Mouse (Mus musculus) forebrain, postnatal 0 days (tissue): ENCODE results near the gene Myl12a. TPM values are rescaled to one million over a fixed set of nuclear protein-coding genes. Genes with fewer than 3 reads are reported as not detected.
A peak's percentile ranks its signal among the peaks of the same experiment; 100 is the strongest.
"Not testable (repeated sequence)": the region's sequence is repeated elsewhere in the genome, so short reads cannot be mapped to it uniquely, and the experiment has no call there.

Experiments used
- ATAC-seq: fragments of 200-750 bp; cut with Nextera tagmentation; 2 replicates; pipeline ENCODE4 v1.8.0; 2017; ENCODE audit warnings: mild to moderate bottlenecking, moderate library complexity
- DNase-seq: peaks from one replicate; pipeline ENCODE4 v3.0.0-alpha.2; 2015
- H3K27ac ChIP-seq: fragments of 300-500 bp; sonication (generic); 2 replicates; pipeline ENCODE4 v1.5.1; 2014; ENCODE audit warnings: low read depth, mild to moderate bottlenecking, antibody characterized with exemption, low read length, moderate library complexity, mixed read lengths
- H3K27me3 ChIP-seq: fragments of 300-500 bp; sonication (generic); 2 replicates; pipeline ENCODE4 v1.6.1; 2014; ENCODE audit warnings: mild to moderate bottlenecking, low read length, mixed read lengths; ENCODE audit not compliant: insufficient read depth
- H3K36me3 ChIP-seq: fragments of 300-500 bp; sonication (generic); 2 replicates; pipeline ENCODE4 v1.6.1; 2014; ENCODE audit warnings: mild to moderate bottlenecking, moderate library complexity; ENCODE audit not compliant: insufficient read depth
- H3K4me1 ChIP-seq: fragments of 300-500 bp; sonication (generic); 2 replicates; pipeline ENCODE4 v1.6.1; 2014; ENCODE audit warnings: antibody characterized with exemption; ENCODE audit not compliant: insufficient read depth
- H3K4me2 ChIP-seq: fragments of 300-500 bp; sonication (generic); 2 replicates; pipeline ENCODE4 v1.6.1; 2014; ENCODE audit warnings: low read depth, mild to moderate bottlenecking, moderate library complexity
- H3K4me3 ChIP-seq: fragments of 300-500 bp; sonication (generic); 2 replicates; pipeline ENCODE4 v1.5.1; 2014; ENCODE audit warnings: low read depth, low read length, mixed read lengths
- H3K9ac ChIP-seq: fragments of 300-500 bp; sonication (generic); 2 replicates; pipeline ENCODE4 v1.6.1; 2014; ENCODE audit warnings: mild to moderate bottlenecking
- H3K9me3 ChIP-seq: fragments of 300-500 bp; sonication (generic); 2 replicates; pipeline ENCODE4 v1.6.1; 2016; ENCODE audit warnings: low read length
- CTCF ChIP-seq: sonication (generic); IDR thresholded peaks from 2 replicates; pipeline ENCODE4 v1.5.1; 2016; ENCODE audit warnings: antibody characterized with exemption, control low read depth, low read depth
- WGBS: fragments of 180-500 bp; shearing (Covaris S2); extraction: QIAGEN DNeasy Blood & Tissue Kit; methylation state at CpG from one replicate; pipeline ENCODE4 v1.1.7; 2014; 5-methylcytosine and 5-hydroxymethylcytosine counted together
- polyA plus RNA-seq: library from polyadenylated mRNA; unstranded; fragments of >200 nt; fragmentation: Nextera tagmentation; extraction: Ambion mirVana; gene quantifications from 2 replicates; pipeline ENCODE4 v1.2.1, GENCODE M21; 2015
- total RNA-seq: library from RNA; depleted of rRNA; stranded (reverse); fragments of >200 nt; gene quantifications from 2 replicates; pipeline ENCODE4 v1.2.3, GENCODE M21; 2014

The Myl12a gene
- total and polyA plus RNA-seq, 2 experiments from 2014 or later: 35.6 to 80.8 TPM

DNA sequence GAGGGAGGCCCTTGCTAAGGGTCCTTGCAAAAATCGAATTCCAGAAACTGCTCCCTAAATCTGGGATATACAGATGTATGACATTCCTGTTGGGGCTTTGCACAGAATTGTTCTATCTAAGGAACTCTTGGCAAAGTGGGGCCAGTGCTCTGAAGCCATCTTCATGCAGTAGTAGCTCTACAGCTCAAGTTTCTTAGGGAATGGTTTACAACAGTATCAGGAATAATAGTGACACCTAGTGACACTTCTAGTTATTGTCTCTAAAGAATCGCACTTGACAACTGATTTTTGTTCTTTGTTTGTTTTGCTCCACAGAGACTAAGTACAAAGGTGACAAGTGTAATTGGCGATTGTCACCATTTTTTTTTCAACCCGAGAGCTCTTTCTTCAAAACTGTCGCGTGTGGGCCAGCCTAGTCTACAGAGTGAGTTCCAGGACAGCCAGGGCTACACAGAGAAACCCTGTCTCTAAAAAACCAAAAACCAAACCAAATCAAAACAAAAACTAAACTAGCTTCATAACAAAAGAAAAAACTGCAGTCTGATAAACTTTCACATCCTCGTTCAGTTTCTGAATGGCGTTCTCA lies 34.0 kb downstream of the Myl12a start:
- TF ChIP-seq CTCF: peak; percentile 75
- Histone ChIP-seq H3K9me3 (no peaks in the 10 kb centered on the region), H3K9ac (no peak overlapping the region), H3K4me2 (no peak overlapping the region), H3K27me3 (no peaks in the 10 kb centered on the region), H3K36me3 (peaks cover 7% of the 10 kb centered on the region), H3K27ac (no peak overlapping the region), H3K4me1 (no peaks in the 10 kb centered on the region), H3K4me3 (no peak overlapping the region)
- DNase-seq: peak; percentile 70
- whole genome bisulfite sequencing: 30% methylated on average over 8 of the region's 8 CpGs
- peak; percentile 73 for ATAC-seq

DNA sequence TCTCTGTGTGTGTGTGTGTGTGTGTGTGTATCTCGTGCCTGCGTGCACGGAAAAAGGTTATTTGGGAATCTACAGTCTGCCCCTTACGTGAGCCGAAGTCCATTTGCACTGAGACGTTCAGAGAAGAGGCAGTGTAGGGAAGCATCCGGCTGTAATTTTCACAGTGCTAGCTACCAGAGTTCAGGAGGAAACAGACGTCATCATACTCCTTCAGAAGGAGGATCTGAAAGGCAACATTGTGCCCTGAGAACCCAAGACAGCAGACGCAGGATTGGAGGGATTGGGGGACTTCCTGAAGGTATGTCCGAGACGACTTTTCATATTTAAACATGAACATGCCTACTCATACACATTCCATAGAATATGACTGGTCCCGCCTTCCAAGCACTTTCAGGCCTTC lies 35.0 kb downstream of the Myl12a start:
- no peaks in the 10 kb centered on the region for H3K9me3 ChIP-seq
- H3K27me3 ChIP-seq: no peaks in the 10 kb centered on the region
- no peaks in the 10 kb centered on the region for H3K36me3 ChIP-seq
- H3K4me1 ChIP-seq: no peaks in the 10 kb centered on the region
- no peak for TF ChIP-seq CTCF
- no peak overlapping the region for H3K27ac ChIP-seq
- DNase-seq: no peak
- no peak overlapping the region for H3K4me3 ChIP-seq
- H3K4me2 ChIP-seq: no peak overlapping the region
- no peak for ATAC-seq
- no peak overlapping the region for H3K9ac ChIP-seq
- 60% methylated on average over 12 of the region's 12 CpGs for WGBS

DNA sequence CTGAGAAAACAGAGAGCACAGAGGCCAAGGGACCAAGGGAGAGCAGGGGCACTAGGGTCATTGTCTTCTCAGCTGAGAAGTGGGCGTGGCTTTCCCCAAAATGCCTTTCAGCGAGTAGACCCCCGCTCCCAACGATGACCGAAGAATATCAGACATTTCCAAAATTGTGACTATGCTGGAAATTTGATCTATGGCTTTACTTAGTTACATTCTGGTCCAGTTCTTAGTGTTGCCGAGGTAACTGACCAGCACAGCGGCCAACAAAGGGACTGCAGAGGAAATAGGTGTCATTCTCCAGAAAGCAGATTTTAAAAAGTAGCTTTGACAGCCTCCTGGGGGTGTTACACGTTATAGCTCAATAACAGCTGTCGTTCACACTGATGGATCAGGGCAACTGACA lies 35.5 kb downstream of the Myl12a start:
- Histone ChIP-seq H3K4me3 (no peak overlapping the region), H3K4me1 (no peaks in the 10 kb centered on the region), H3K27ac (no peak overlapping the region), H3K27me3 (no peaks in the 10 kb centered on the region), H3K9me3 (no peaks in the 10 kb centered on the region), H3K9ac (no peak overlapping the region), H3K4me2 (no peak overlapping the region), H3K36me3 (no peaks in the 10 kb centered on the region)
- ATAC-seq (no peak), DNase-seq (no peak)
- 22% methylated on average over 9 of the region's 9 CpGs for WGBS
- TF ChIP-seq CTCF: no peak; the same call in 1 of the 2 replicates

DNA sequence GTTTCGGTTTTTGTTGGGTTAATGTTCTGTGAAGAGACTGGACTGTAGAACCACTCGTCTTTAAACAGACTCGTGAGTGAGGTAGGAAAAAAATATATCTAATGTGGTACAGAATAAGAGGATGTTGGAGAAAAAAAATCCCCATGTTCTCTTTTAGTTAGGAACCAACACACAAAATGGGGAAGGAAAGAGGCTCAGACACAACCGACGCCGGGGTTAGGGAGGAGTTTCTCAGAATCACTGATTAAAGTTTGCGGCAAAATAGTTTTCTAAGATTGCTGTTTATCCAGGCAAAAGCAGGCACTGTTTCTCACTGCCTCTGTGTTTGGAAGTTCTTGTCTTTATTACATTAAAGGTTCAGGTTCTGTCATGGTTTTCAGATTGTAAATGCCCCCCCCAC lies 36.6 kb downstream of the Myl12a start:
- no peaks in the 10 kb centered on the region for H3K36me3 ChIP-seq
- TF ChIP-seq CTCF: no peak
- ATAC-seq: no peak
- H3K4me2 ChIP-seq: no peak overlapping the region
- H3K27ac ChIP-seq: no peak overlapping the region
- DNase-seq: no peak
- H3K4me3 ChIP-seq: no peak overlapping the region
- no peak overlapping the region for H3K9ac ChIP-seq
- H3K4me1 ChIP-seq: no peaks in the 10 kb centered on the region
- H3K9me3 ChIP-seq: no peaks in the 10 kb centered on the region
- 94% methylated on average over 7 of the region's 7 CpGs for WGBS
- no peaks in the 10 kb centered on the region for H3K27me3 ChIP-seq

DNA sequence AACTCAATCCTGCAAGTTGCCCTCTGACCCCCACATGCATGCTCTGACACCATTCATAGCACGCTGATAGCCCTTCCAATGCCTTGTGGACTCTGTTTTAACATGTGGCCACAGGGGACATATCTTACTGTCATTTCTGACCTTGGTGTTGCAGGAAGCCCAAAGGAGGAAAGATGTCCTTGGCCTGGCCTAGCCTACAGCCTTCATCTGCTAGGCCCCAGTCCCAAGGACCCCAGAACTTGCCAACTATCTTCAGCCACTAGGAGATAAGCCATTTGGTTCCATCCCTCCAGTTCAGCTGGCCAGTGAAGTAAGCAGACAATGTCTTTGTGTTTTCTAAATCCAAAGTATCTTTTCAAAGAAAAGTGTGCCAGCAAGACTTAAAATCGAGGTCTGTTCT lies 37.4 kb downstream of the Myl12a start:
- Histone ChIP-seq H3K27ac (no peak overlapping the region), H3K4me2 (no peak overlapping the region), H3K27me3 (no peaks in the 10 kb centered on the region), H3K4me1 (no peaks in the 10 kb centered on the region), H3K4me3 (no peak overlapping the region), H3K36me3 (no peaks in the 10 kb centered on the region), H3K9ac (no peak overlapping the region), H3K9me3 (no peaks in the 10 kb centered on the region)
- 83% methylated on average over 2 of the region's 2 CpGs for WGBS
- no peak for TF ChIP-seq CTCF
- DNase-seq (no peak), ATAC-seq (no peak)

DNA sequence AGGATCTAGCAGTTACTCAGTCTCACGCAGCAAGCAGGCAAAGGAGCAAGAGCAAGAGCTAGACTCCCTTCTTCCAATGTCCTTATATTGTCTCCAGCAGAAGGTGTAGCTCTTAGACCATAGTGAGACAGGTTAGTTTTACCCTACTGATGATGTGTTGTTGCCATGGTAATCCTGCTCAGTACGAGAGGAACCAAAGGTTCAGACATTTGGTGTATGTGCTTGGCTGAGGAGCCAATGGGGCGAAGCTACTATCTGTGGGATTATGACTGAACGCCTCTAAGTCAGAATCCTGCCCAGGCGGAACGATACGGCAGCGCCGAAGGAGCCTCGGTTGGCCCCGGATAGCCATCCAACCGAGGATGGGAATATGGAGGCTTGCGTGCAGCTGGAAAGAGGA lies 39.1 kb downstream of the Myl12a start:
- H3K36me3 ChIP-seq, H3K9me3 ChIP-seq, H3K27me3 ChIP-seq, H3K4me1 ChIP-seq, H3K4me3 ChIP-seq, H3K4me2 ChIP-seq, H3K9ac ChIP-seq, H3K27ac ChIP-seq: not testable (repeated sequence)
- DNase-seq (peak; percentile 43), ATAC-seq (peak; percentile 100)
- WGBS: 88% methylated on average over 13 of the region's 13 CpGs

DNA sequence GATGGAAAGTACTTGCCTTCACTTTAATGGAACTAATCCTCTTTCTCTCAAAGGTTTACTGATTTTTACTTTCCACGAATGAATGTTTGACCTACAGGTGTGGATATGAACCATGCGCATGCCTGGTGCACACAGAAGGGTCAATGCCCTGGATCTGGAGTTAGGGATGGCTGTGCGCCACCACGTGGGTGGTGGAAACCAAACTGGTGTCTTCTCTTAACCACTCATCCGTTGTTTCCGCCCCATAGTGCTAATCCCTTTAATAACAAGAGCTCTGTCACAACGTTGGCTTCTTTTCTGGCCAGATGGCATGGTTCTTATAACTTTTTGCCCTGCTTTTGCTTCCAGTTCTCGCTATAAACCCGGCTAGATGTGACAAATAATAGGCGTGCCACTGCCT lies 51.4 kb downstream of the Myl12a start:
- H3K27me3 ChIP-seq: no peaks in the 10 kb centered on the region
- WGBS: 57% methylated on average over 10 of the region's 10 CpGs
- H3K4me2 ChIP-seq: no peak overlapping the region
- no peak overlapping the region for H3K9ac ChIP-seq
- no peak overlapping the region for H3K4me3 ChIP-seq
- H3K27ac ChIP-seq: no peak overlapping the region
- no peaks in the 10 kb centered on the region for H3K9me3 ChIP-seq
- H3K36me3 ChIP-seq: no peaks in the 10 kb centered on the region
- ATAC-seq (no peak), DNase-seq (no peak)
- H3K4me1 ChIP-seq: no peaks in the 10 kb centered on the region
- TF ChIP-seq CTCF: no peak

DNA sequence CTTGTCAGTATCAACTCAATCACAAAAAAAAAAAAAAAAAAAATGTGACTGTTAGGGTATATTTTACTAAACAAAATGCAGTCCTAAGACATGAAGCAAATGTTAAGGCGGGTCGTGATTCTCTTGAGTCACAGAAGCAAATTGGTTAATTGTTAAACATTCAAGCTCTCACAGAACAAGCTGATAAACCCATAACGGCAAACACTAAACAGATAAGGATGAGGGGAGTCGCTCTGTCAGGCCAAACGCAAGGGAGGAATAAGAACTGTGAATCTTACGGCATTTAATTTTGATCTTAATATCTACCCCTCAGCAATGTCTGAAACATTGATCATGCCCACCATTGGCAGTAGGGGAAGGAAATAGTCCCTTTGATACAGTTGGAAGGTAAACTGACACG lies 53.5 kb downstream of the Myl12a start:
- TF ChIP-seq CTCF: no peak
- no peaks in the 10 kb centered on the region for H3K27me3 ChIP-seq
- no peak overlapping the region for H3K9ac ChIP-seq
- H3K4me3 ChIP-seq: no peak overlapping the region
- no peaks in the 10 kb centered on the region for H3K9me3 ChIP-seq
- ATAC-seq (no peak), DNase-seq (no peak)
- no peak overlapping the region for H3K27ac ChIP-seq
- no peaks in the 10 kb centered on the region for H3K36me3 ChIP-seq
- WGBS: 80% methylated on average over 7 of the region's 7 CpGs
- H3K4me1 ChIP-seq: no peaks in the 10 kb centered on the region
- no peak overlapping the region for H3K4me2 ChIP-seq
